Mouse (Mus musculus) mesoderm, embryonic 11.5 days (tissue): Measurements from ENCODE around the gene Acvr1.

ENCODE experiments used
- DNase-seq: peaks from one replicate; pipeline ENCODE4 v3.0.0-alpha.2; 2012; ENCODE audit warnings: low read depth, low spot score

Acvr1 gene

GRCm38 (mm10) chr2:58479536-58479935 lies 87.4 kb downstream of the Acvr1 start:
- DNase-seq: no peak

- DNase-seq: no peak
These were observed 88.8 kb downstream of the Acvr1 start for GRCm38 (mm10) chr2:58478144-58478543.

- DNase-seq: peak; percentile 78
These were observed 89.8 kb downstream of the Acvr1 start for GRCm38 (mm10) chr2:58476956-58477715.

- DNase-seq: no peak
These were observed 91.4 kb downstream of the Acvr1 start for GRCm38 (mm10) chr2:58475578-58475977.

GRCm38 (mm10) chr2:58470290-58470689 lies 96.7 kb downstream of the Acvr1 start:
- no peak for DNase-seq

GRCm38 (mm10) chr2:58469816-58470215 lies 97.1 kb downstream of the Acvr1 start, which contains the start of gene Gm17409:
TSS of gene Gm17409 (plus strand) at chr2:58470116.
- no peak for DNase-seq

- DNase-seq: peak; percentile 9
These were observed 108.1 kb downstream of the Acvr1 start for GRCm38 (mm10) chr2:58458820-58459371.

- DNase-seq: no peak
These were observed 109.5 kb downstream of the Acvr1 start for GRCm38 (mm10) chr2:58457488-58457865.

GRCm38 (mm10) chr2:58456843-58457487 lies 110.0 kb downstream of the Acvr1 start:
- no peak for DNase-seq

- DNase-seq: no peak
These were observed 112.7 kb downstream of the Acvr1 start for GRCm38 (mm10) chr2:58454095-58454865.

- no peak for DNase-seq
These were observed 120.0 kb downstream of the Acvr1 start for GRCm38 (mm10) chr2:58447001-58447400.

- DNase-seq: no peak
These were observed 123.8 kb downstream of the Acvr1 start for GRCm38 (mm10) chr2:58443163-58443562.

GRCm38 (mm10) chr2:58436911-58437310 lies 130.0 kb downstream of the Acvr1 start:
- DNase-seq: no peak

- no peak for DNase-seq
These were observed 131.4 kb downstream of the Acvr1 start for GRCm38 (mm10) chr2:58435507-58435906.

GRCm38 (mm10) chr2:58434438-58434837 lies 132.5 kb downstream of the Acvr1 start:
- no peak for DNase-seq

- no peak for DNase-seq
These were observed 133.6 kb downstream of the Acvr1 start for GRCm38 (mm10) chr2:58433317-58433716.

- no peak for DNase-seq
These were observed 134.7 kb downstream of the Acvr1 start for GRCm38 (mm10) chr2:58432211-58432610.

GRCm38 (mm10) chr2:58425436-58426004 lies 141.4 kb downstream of the Acvr1 start:
- DNase-seq: no peak

GRCm38 (mm10) chr2:58423319-58423718 lies 143.6 kb downstream of the Acvr1 start:
- DNase-seq: no peak

- no peak for DNase-seq
These were observed 147.4 kb downstream of the Acvr1 start for GRCm38 (mm10) chr2:58419571-58419970.

- no peak for DNase-seq
These were observed 148.8 kb downstream of the Acvr1 start for GRCm38 (mm10) chr2:58418109-58418508.

- no peak for DNase-seq
These were observed 149.3 kb downstream of the Acvr1 start for GRCm38 (mm10) chr2:58417684-58418083.
